Mouse (Mus musculus): ENCODE measurements around the gene Plxna2. TPM values are rescaled to one million over a fixed set of nuclear protein-coding genes. Genes with fewer than 3 reads are reported as not detected.
A peak's percentile ranks its signal among the peaks of the same experiment; 100 is the strongest.

The Plxna2 gene
- polyA plus RNA-seq, 1 experiment = 3.6 TPM

DNA sequence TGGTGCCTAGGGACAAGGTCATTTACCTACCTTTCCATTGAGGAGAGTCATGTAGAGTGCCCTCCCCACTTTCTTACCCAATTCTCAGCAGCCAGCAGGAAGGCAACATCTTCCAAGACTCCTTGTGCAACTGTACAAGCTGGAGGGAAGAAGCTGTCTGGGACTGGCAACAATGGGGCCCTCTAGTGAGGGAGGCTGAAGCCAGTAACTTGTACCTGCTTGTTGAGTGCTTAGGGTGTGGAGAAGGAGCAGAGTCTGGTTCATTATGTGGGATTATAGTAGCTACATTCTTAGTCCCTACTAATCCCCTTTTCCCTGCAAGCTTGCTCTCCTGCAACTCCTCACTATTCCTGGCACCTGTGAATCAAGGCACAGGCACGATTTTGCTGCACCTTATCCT is 32.1 kb downstream of the Plxna2 start:
- peaks cover 12% of the 10 kb centered on the region for H3K4me1 ChIP-seq (ENCODE audit: control insufficient read depth, insufficient read depth, low read length)
- TF ChIP-seq CTCF (IDR thresholded peaks at IDR 0.05; ENCODE audit: low read depth, low read length) (no peak), POLR2A (IDR thresholded peaks at IDR 0.05; ENCODE audit: borderline replicate concordance, low read depth, low read length) (no peak)
- no peak overlapping the region for H3K27ac ChIP-seq (ENCODE audit: insufficient read depth, low read depth, low read length)
- no peak overlapping the region for H3K4me3 ChIP-seq (ENCODE audit: insufficient read depth, low read length)

- H3K27ac ChIP-seq (ENCODE audit: insufficient read depth, low read depth, low read length) = no peak overlapping the region
- no peak overlapping the region for H3K4me3 ChIP-seq (ENCODE audit: insufficient read depth, low read length)
- TF ChIP-seq POLR2A (IDR thresholded peaks at IDR 0.05; ENCODE audit: borderline replicate concordance, low read depth, low read length) (no peak), CTCF (IDR thresholded peaks at IDR 0.05; ENCODE audit: low read depth, low read length) (no peak)
- H3K4me1 ChIP-seq (ENCODE audit: control insufficient read depth, insufficient read depth, low read length) = peaks cover 12% of the 10 kb centered on the region
These were observed 32.5 kb downstream of the Plxna2 start for GRCm38 (mm10) chr1:194650566-194650965.

- Histone ChIP-seq H3K4me1 (ENCODE audit: control insufficient read depth, insufficient read depth, low read length) (peaks cover 9% of the 10 kb centered on the region), H3K27ac (ENCODE audit: insufficient read depth, low read depth, low read length) (no peak overlapping the region), H3K4me3 (ENCODE audit: insufficient read depth, low read length) (no peak overlapping the region)
- TF ChIP-seq POLR2A (IDR thresholded peaks at IDR 0.05; ENCODE audit: borderline replicate concordance, low read depth, low read length) (no peak), CTCF (IDR thresholded peaks at IDR 0.05; ENCODE audit: low read depth, low read length) (no peak)
These were observed 34.0 kb downstream of the Plxna2 start for GRCm38 (mm10) chr1:194651987-194652386.

DNA sequence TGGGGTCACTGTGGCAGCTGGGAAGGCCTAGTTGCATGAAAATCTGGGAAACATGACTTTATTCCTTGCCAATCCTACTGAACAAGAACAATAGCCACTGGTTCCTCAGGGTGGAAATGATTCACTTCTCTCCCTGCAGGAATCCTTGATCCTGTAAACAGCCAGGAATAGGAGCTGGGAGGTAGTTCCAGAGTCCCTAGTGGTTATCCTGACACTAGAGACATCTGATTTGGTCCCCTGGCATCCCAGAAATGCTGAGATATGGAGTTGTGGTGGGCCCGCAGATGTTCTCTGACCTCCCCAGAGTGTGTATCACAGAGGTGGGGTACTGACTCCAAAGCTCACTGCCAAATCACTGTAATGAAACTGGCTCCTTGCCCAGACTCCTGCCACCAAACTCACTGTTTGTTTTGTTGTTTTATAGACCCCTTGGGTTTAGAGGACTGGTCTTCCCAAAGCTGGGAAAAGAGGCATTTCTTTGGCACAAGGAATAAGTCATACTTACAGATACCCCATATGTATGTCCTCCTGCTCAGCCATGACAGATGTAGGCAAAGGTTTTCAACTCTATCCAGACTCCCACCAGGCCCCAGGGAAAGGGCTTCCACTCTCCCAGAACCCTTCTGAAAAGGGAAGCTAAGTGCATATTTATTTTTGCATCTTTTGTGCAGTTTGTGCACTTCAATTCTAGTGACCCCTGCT is 40.6 kb downstream of the Plxna2 start:
- Histone ChIP-seq H3K4me1 (ENCODE audit: control insufficient read depth, insufficient read depth, low read length) (peaks cover 31% of the 10 kb centered on the region), H3K4me3 (ENCODE audit: insufficient read depth, low read length) (no peak overlapping the region), H3K27ac (ENCODE audit: insufficient read depth, low read depth, low read length) (no peak overlapping the region)
- TF ChIP-seq CTCF (IDR thresholded peaks at IDR 0.05; ENCODE audit: low read depth, low read length) = no peak
- TF ChIP-seq POLR2A (IDR thresholded peaks at IDR 0.05; ENCODE audit: borderline replicate concordance, low read depth, low read length) = no peak

GRCm38 (mm10) chr1:194660426-194661119 is 42.6 kb downstream of the Plxna2 start:
- H3K4me1 ChIP-seq (ENCODE audit: control insufficient read depth, insufficient read depth, low read length) = peaks cover 31% of the 10 kb centered on the region
- no peak overlapping the region for H3K4me3 ChIP-seq (ENCODE audit: insufficient read depth, low read length)
- no peak overlapping the region for H3K27ac ChIP-seq (ENCODE audit: insufficient read depth, low read depth, low read length)
- TF ChIP-seq CTCF (IDR thresholded peaks at IDR 0.05; ENCODE audit: low read depth, low read length) (no peak), POLR2A (IDR thresholded peaks at IDR 0.05; ENCODE audit: borderline replicate concordance, low read depth, low read length) (no peak)

DNA sequence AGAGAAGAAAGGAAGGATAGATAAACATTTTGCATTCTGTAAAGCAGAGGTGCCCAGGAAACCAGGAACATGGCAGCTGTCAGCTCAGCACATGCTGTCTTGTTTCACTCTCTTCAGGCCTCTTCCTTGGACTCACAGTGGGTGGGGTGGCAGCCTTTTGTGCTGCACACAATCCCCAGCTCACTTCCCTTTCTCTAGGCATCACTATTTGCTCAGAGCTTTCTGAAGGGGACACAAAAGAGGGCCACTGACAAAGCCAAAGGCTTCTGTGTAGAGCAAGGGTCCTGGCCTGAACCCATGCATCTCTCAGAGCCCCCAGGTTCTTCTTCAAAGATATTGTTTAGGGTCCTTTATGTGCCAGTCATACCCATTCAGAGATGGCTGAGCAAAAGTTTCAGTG is 45.0 kb downstream of the Plxna2 start:
- TF ChIP-seq POLR2A (IDR thresholded peaks at IDR 0.05; ENCODE audit: borderline replicate concordance, low read depth, low read length) = no peak
- TF ChIP-seq CTCF (IDR thresholded peaks at IDR 0.05; ENCODE audit: low read depth, low read length) = no peak
- Histone ChIP-seq H3K4me1 (ENCODE audit: control insufficient read depth, insufficient read depth, low read length) (peaks cover 46% of the 10 kb centered on the region), H3K4me3 (ENCODE audit: insufficient read depth, low read length) (no peak overlapping the region), H3K27ac (ENCODE audit: insufficient read depth, low read depth, low read length) (no peak overlapping the region)

DNA sequence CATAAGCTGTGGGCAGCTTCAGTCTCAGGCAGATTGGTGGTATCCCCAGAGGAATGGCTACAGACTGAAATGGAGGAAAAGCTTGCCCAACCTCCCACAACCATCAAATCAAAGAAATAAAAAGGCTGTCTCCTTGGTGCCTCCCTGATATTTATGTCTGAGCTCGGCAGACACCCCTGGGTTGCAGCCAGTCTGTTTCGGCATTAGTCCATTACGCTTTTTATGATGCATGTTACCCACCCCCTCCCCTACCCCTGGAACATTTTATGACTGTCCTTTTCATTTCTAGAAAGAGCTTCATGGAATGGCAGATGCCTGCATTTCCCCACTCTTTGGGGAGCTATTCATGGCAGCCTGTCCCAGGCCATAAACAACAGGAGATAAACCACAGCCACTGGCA is 47.7 kb downstream of the Plxna2 start:
- Histone ChIP-seq H3K27ac (ENCODE audit: insufficient read depth, low read depth, low read length) (no peak overlapping the region), H3K4me3 (ENCODE audit: insufficient read depth, low read length) (no peak overlapping the region), H3K4me1 (ENCODE audit: control insufficient read depth, insufficient read depth, low read length) (peaks cover 24% of the 10 kb centered on the region)
- no peak for TF ChIP-seq POLR2A (IDR thresholded peaks at IDR 0.05; ENCODE audit: borderline replicate concordance, low read depth, low read length)
- TF ChIP-seq CTCF (IDR thresholded peaks at IDR 0.05; ENCODE audit: low read depth, low read length) = no peak

- peaks cover 40% of the 10 kb centered on the region for H3K4me1 ChIP-seq (ENCODE audit: control insufficient read depth, insufficient read depth, low read length)
- peak overlapping the region; percentile 91 for H3K27ac ChIP-seq (ENCODE audit: insufficient read depth, low read depth, low read length)
- TF ChIP-seq CTCF (IDR thresholded peaks at IDR 0.05; ENCODE audit: low read depth, low read length) = no peak
- TF ChIP-seq POLR2A (IDR thresholded peaks at IDR 0.05; ENCODE audit: borderline replicate concordance, low read depth, low read length) = no peak
- H3K4me3 ChIP-seq (ENCODE audit: insufficient read depth, low read length) = no peak overlapping the region
These were observed 53.9 kb downstream of the Plxna2 start for GRCm38 (mm10) chr1:194671783-194672524.

DNA sequence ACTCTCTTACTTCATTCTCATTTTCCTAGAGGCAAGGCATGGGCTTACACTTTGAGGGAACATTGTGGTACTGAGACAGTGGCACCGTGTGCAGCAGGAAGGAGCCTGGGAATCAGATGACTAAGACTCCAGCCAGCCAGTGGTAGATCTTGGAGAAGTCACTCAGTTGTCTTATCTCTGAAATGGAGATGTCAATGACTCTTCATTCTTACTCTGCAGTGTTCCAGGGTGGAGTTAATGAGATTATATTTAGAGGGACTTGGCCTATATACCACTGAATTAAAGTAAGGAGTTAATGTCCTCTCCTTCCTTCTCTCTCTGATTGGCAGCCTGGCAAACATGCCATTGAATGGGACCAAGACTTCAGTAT is 54.5 kb downstream of the Plxna2 start:
- H3K4me1 ChIP-seq (ENCODE audit: control insufficient read depth, insufficient read depth, low read length) = peaks cover 41% of the 10 kb centered on the region
- TF ChIP-seq CTCF (IDR thresholded peaks at IDR 0.05; ENCODE audit: low read depth, low read length) = no peak
- no peak for TF ChIP-seq POLR2A (IDR thresholded peaks at IDR 0.05; ENCODE audit: borderline replicate concordance, low read depth, low read length)
- no peak overlapping the region for H3K4me3 ChIP-seq (ENCODE audit: insufficient read depth, low read length)
- H3K27ac ChIP-seq (ENCODE audit: insufficient read depth, low read depth, low read length) = peak overlapping the region; percentile 88

DNA sequence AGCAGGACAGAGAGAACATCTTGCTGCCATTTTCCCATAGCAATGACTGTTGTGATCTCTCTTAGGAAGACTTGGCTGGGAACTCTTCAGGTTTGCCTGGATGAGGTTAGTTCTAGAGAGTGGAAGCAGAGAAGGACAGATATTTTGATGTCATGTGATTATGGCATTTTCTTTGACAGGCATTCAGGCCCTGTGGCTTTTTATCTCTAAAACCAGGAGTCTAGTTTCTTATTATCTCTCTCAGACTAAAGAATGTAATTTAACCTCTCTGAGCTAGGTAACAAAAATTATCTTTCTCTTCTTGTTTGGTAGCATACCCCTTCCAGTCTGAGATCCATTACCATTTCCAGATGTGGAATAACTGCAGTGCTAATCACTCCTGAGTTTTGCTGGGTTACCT is 55.2 kb downstream of the Plxna2 start:
- Histone ChIP-seq H3K4me1 (ENCODE audit: control insufficient read depth, insufficient read depth, low read length) (peaks cover 47% of the 10 kb centered on the region), H3K27ac (ENCODE audit: insufficient read depth, low read depth, low read length) (no peak overlapping the region), H3K4me3 (ENCODE audit: insufficient read depth, low read length) (no peak overlapping the region)
- TF ChIP-seq CTCF (IDR thresholded peaks at IDR 0.05; ENCODE audit: low read depth, low read length) = no peak
- TF ChIP-seq POLR2A (IDR thresholded peaks at IDR 0.05; ENCODE audit: borderline replicate concordance, low read depth, low read length) = no peak
